Mouse (Mus musculus): ENCODE results near the gene Olfr99. TPM values are rescaled to one million over a fixed set of nuclear protein-coding genes. Genes with fewer than 3 reads are reported as not detected.

Olfr99 gene
- polyA plus RNA-seq, 1 experiment = not detected

DNA sequence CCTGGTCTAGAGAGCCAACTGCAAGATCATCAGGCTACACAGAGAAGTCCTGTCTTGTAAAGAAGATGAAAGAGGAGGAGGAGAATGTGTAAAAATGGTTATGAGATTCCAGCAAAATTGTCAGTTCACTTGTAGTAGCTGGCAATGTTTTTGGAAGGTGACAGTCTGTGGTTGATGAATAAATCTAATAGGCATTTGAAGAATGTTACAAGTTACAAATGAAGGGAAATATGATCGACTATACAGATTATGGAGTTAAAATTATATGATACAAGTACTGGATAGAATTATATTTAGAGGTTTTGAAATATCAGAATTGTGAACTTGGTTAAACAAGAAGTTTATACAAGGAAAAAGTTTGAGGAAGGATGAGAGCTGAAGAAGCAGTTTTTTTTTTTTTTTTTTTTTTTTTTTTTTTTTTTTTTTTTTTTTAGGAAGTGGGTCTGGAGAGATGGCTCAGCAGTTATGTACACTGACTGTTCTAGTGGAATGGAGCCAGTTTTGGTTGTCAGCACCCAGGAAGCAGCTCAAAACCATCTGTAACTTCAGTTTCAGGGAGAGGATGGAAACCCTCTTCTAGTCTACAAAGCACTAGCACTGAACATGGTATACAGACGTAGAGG is 7.5 kb downstream of the Olfr99 start:
- 88% methylated on average over 2 of the region's 2 CpGs for WGBS
- H3K27ac ChIP-seq (ENCODE audit: control insufficient read depth, insufficient read depth, low read length) = no peak overlapping the region
- no peak overlapping the region for H3K4me3 ChIP-seq (ENCODE audit: control insufficient read depth, insufficient read depth, low read length)
- no peak for DNase-seq
- no peaks in the 10 kb centered on the region for H3K36me3 ChIP-seq (ENCODE audit: control insufficient read depth, insufficient read depth, low read length)
- H3K4me1 ChIP-seq (replicated peaks; ENCODE audit: control insufficient read depth, insufficient read depth, low read length) = peaks cover 11% of the 10 kb centered on the region
- TF ChIP-seq CTCF (IDR thresholded peaks at IDR 0.05; ENCODE audit: borderline replicate concordance, control insufficient read depth, extremely low read depth, insufficient read depth, low read length, poor library complexity) (no peak), POLR2A (IDR thresholded peaks at IDR 0.05; ENCODE audit: control insufficient read depth, extremely low read depth, insufficient read depth, low read length, poor library complexity) (no peak)
- H3K27me3 ChIP-seq (ENCODE audit: control insufficient read depth, insufficient read depth, low read length) = no peaks in the 10 kb centered on the region

GRCm38 (mm10) chr17:37270702-37271092 is 12.6 kb downstream of the Olfr99 start:
- H3K4me3 ChIP-seq (ENCODE audit: control insufficient read depth, insufficient read depth, low read length) = peak overlapping the region; percentile 94
- DNase-seq = peak; percentile 76
- 4% methylated on average over 8 of the region's 8 CpGs for WGBS
- H3K27me3 ChIP-seq (ENCODE audit: control insufficient read depth, insufficient read depth, low read length) = no peaks in the 10 kb centered on the region
- H3K27ac ChIP-seq (ENCODE audit: control insufficient read depth, insufficient read depth, low read length) = peak overlapping the region; percentile 84
- H3K4me1 ChIP-seq (replicated peaks; ENCODE audit: control insufficient read depth, insufficient read depth, low read length) = peaks cover 11% of the 10 kb centered on the region
- TF ChIP-seq POLR2A (IDR thresholded peaks at IDR 0.05; ENCODE audit: control insufficient read depth, extremely low read depth, insufficient read depth, low read length, poor library complexity) (no peak), CTCF (IDR thresholded peaks at IDR 0.05; ENCODE audit: borderline replicate concordance, control insufficient read depth, extremely low read depth, insufficient read depth, low read length, poor library complexity) (no peak)
- no peaks in the 10 kb centered on the region for H3K36me3 ChIP-seq (ENCODE audit: control insufficient read depth, insufficient read depth, low read length)

DNA sequence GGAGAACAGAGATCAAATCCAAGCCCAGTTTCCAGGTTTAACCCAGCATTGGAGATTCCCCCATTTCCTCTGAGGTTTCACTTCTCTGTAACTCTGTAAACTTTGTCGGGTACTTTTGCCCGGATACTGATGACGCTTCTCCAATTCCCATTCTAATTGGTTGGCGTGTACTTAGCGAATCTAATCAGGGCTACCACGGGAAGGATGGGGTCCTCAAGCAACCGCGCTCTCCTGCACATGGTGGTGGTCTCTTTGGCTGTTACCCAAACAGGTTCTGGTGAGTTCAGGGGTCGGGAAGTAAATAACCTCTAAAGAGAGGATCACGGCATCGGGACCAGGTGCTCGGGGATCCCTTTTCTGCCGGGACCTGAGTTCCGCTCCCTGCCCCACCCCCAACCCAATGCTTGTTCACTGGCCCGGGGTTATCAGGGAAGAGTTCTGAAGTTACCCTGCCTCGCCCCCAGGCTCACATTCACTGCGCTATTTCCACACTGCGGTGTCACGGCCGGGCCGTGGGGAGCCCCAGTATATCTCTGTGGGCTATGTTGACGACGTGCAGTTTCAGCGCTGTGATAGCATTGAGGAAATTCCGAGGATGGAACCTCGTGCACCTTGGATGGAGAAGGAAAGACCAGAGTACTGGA is 13.1 kb downstream of the Olfr99 start, which contains the start of gene H2-M3:
Gene H2-M3 (plus strand): TSS at position 163 of the 644 bp plus-strand sequence.
- peak within 1 kb of the TSS; percentile 84 for H3K27ac ChIP-seq (ENCODE audit: control insufficient read depth, insufficient read depth, low read length)
- TF ChIP-seq CTCF (IDR thresholded peaks at IDR 0.05; ENCODE audit: borderline replicate concordance, control insufficient read depth, extremely low read depth, insufficient read depth, low read length, poor library complexity) = no peak
- TF ChIP-seq POLR2A (IDR thresholded peaks at IDR 0.05; ENCODE audit: control insufficient read depth, extremely low read depth, insufficient read depth, low read length, poor library complexity) = 0 out of 2 replicates have a peak, but pooled peaks have one; percentile 33
- peaks cover 11% of the 10 kb centered on the region for H3K4me1 ChIP-seq (replicated peaks; ENCODE audit: control insufficient read depth, insufficient read depth, low read length)
- DNase-seq = peak; percentile 94
- under 1% methylated on average over 26 of the region's 26 CpGs for WGBS
- H3K27me3 ChIP-seq (ENCODE audit: control insufficient read depth, insufficient read depth, low read length) = no peaks in the 10 kb centered on the region
- peak within 1 kb of the TSS; percentile 94 for H3K4me3 ChIP-seq (ENCODE audit: control insufficient read depth, insufficient read depth, low read length)
- H3K36me3 ChIP-seq (ENCODE audit: control insufficient read depth, insufficient read depth, low read length) = no peaks in the 10 kb centered on the region

DNA sequence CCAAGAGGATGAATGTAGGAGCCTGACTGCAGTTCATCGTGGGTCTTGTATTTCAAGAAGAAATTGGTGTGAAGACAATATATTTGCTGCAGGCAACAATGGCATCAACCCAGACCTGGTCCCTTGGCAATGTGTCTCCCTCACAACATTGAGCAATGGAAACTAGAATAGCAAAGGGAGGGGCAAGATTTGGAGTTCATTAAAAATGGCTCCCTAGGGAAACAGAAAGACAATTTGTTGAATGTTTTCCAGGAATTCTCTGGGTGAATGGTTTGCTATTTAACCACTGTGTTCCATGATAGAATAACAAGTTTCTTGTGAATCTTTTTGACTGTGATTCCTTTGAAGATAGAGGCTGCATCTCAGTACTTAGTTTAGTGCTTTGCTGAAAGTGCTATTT is 19.6 kb downstream of the Olfr99 start, which contains the start of gene Olfr98:
Gene Olfr98 (minus strand): TSS at position 124 of the 400 bp plus-strand sequence.
- H3K27me3 ChIP-seq (ENCODE audit: control insufficient read depth, insufficient read depth, low read length) = no peaks in the 10 kb centered on the region
- H3K4me1 ChIP-seq (replicated peaks; ENCODE audit: control insufficient read depth, insufficient read depth, low read length) = no peaks in the 10 kb centered on the region
- no peaks in the 10 kb centered on the region for H3K36me3 ChIP-seq (ENCODE audit: control insufficient read depth, insufficient read depth, low read length)
- no peak within 1 kb of the TSS for H3K27ac ChIP-seq (ENCODE audit: control insufficient read depth, insufficient read depth, low read length)
- no peak within 1 kb of the TSS for H3K4me3 ChIP-seq (ENCODE audit: control insufficient read depth, insufficient read depth, low read length)
- no peak for DNase-seq
- WGBS = 90% methylated on average over 1 of the region's 1 CpGs
- no peak for TF ChIP-seq CTCF (IDR thresholded peaks at IDR 0.05; ENCODE audit: borderline replicate concordance, control insufficient read depth, extremely low read depth, insufficient read depth, low read length, poor library complexity)
- TF ChIP-seq POLR2A (IDR thresholded peaks at IDR 0.05; ENCODE audit: control insufficient read depth, extremely low read depth, insufficient read depth, low read length, poor library complexity) = no peak

DNA sequence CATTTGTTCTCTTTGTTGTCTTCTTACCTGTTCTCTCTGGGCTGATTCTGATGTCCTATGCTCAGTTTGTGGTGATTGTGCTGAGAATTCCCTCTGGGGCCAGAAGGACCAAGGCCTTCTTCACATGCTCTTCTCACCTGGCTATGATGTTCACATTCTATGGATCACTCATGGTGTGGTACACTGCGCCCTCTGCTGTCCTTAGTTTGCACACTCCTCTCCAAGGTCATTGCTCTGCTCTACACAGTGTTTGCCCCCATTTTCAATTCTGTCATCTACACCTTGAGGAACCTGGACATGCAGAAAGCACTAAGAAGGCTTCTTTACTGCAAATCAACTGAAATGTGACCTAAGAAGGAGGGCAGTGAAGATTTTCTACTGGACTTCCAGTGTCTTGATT is 32.7 kb downstream of the Olfr99 start:
- H3K4me3 ChIP-seq (ENCODE audit: control insufficient read depth, insufficient read depth, low read length) = no peak overlapping the region
- no peaks in the 10 kb centered on the region for H3K36me3 ChIP-seq (ENCODE audit: control insufficient read depth, insufficient read depth, low read length)
- no peak overlapping the region for H3K27ac ChIP-seq (ENCODE audit: control insufficient read depth, insufficient read depth, low read length)
- H3K4me1 ChIP-seq (replicated peaks; ENCODE audit: control insufficient read depth, insufficient read depth, low read length) = no peaks in the 10 kb centered on the region
- TF ChIP-seq CTCF (IDR thresholded peaks at IDR 0.05; ENCODE audit: borderline replicate concordance, control insufficient read depth, extremely low read depth, insufficient read depth, low read length, poor library complexity) = no peak
- TF ChIP-seq POLR2A (IDR thresholded peaks at IDR 0.05; ENCODE audit: control insufficient read depth, extremely low read depth, insufficient read depth, low read length, poor library complexity) = no peak
- 13% methylated on average over 1 of the region's 1 CpGs for WGBS
- H3K27me3 ChIP-seq (ENCODE audit: control insufficient read depth, insufficient read depth, low read length) = no peaks in the 10 kb centered on the region
- DNase-seq = peak; percentile 42

DNA sequence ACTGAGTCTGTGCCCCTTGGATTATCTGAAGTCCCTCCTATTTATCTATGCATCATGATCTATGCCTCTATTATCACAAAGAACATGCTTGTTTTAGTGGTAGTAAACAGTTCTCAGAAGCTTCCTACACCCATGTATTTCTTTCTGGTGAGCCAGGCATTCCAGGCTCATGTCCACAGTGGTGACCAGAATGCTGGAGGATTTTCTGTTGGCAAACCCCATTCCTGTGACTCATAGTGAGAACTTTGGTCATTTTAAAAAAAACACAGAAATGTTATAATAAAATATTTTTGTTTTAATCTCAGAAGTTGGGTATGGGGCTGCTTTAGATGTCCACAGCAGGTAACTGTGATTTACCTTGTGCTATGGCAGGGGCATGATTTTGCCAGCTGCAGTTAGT is 33.8 kb downstream of the Olfr99 start:
- H3K4me3 ChIP-seq (ENCODE audit: control insufficient read depth, insufficient read depth, low read length) = no peak overlapping the region
- DNase-seq = no peak
- H3K27me3 ChIP-seq (ENCODE audit: control insufficient read depth, insufficient read depth, low read length) = no peaks in the 10 kb centered on the region
- TF ChIP-seq CTCF (IDR thresholded peaks at IDR 0.05; ENCODE audit: borderline replicate concordance, control insufficient read depth, extremely low read depth, insufficient read depth, low read length, poor library complexity) (no peak), POLR2A (IDR thresholded peaks at IDR 0.05; ENCODE audit: control insufficient read depth, extremely low read depth, insufficient read depth, low read length, poor library complexity) (no peak)
- H3K27ac ChIP-seq (ENCODE audit: control insufficient read depth, insufficient read depth, low read length) = no peak overlapping the region
- H3K4me1 ChIP-seq (replicated peaks; ENCODE audit: control insufficient read depth, insufficient read depth, low read length) = no peaks in the 10 kb centered on the region
- H3K36me3 ChIP-seq (ENCODE audit: control insufficient read depth, insufficient read depth, low read length) = no peaks in the 10 kb centered on the region
